Mouse (Mus musculus) right cerebral cortex, postnatal 25 days (tissue): Measurements from ENCODE around the gene Iqschfp.

Experiments used
- DNase-seq: peaks from one replicate; pipeline ENCODE4 v3.0.0; 2022

Gene Iqschfp

DNA sequence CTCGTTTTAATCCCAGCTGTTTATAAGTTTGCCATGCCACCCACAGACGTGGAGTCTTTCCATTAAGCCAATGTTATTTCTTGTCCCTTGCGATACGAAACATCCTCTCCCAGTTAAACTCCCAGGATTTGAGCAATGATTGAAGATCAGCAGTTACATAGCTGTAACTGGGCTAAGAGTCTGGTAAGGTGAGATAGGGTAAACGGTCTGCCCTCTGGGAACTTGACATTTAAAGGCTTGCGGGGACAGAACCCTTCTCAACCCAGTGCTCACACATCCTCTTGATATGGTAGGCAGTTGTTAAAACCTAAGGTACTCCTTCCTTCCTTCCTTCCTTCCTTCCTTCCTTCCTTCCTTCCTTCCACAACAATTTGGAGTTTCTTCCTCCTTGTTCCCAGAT, 604.5 kb downstream of the Iqschfp start:
- DNase-seq: no peak

DNA sequence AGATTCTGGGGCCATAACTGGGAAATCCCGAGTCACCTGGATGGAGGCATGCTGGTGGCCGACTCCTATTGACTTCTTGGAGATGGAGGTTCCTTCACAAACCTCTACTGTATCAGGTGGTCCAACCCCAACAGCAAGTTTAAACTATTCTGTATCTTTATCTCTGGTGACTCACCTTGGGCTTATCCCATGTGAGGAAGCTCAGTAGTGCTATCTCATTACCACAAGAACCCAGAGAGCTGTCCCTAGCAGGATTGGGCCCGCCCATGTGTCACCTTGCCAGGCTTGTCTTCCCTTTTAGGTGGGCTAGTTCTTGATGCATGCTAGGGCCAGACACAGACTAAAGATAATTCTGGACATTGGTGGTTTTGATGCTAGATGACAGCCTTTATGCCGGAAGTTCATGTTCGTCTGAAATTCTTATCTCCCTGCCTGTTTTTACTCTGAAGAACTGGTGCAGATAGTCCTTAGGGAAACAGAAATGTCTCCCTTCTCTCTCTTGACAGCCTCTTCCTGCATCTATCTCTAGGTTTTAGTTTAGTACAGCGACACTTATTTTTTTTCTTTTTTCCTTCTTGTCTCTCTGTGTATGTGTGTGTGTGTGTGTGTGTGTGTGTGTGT, 607.6 kb downstream of the Iqschfp start:
- no peak for DNase-seq

DNA sequence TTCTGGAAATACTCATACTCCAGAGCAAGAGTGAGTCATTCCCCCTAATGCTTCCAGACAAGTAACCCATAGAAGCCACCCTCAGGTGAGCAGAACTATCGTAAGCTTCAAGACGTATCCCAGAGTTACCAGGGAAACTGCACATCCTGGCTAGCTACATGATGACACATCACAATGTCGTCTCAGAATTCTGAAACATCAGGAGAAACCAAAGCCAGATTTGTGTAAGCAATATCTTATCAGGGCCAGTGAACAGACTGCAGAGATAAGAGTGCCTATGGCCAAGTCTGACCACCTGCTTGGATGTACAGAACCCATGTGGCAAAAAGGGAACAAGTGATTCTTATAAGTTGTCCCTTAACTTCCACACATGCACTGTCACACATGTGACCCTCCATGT, 612.8 kb downstream of the Iqschfp start:
- no peak for DNase-seq

DNA sequence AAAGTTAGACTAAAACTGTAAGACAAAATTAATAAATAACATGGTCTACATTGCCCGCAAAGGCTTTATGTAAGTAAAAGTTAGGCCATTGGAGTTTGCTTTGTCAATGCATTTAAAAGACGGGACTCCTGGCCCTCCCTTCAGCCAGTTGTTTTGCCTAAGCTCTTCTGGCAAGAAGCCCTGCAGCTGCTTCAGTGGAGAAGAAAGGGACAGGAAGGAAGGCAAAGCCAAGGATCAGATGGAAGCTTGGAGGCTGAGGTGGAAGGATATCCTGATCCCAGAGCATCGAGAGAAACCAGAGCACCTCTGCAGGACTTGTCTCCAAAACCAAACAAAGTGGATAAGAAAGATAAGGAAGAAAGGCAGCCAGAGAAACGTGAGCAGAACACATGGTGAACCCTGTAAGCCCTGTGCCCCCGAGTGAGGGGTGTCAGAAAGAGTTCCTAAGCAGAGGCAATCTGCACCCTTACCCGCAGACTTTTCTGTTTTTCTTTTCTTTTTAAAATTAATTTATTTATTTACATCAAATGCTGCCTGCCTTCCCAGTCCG, 614.8 kb downstream of the Iqschfp start:
- no peak for DNase-seq

DNA sequence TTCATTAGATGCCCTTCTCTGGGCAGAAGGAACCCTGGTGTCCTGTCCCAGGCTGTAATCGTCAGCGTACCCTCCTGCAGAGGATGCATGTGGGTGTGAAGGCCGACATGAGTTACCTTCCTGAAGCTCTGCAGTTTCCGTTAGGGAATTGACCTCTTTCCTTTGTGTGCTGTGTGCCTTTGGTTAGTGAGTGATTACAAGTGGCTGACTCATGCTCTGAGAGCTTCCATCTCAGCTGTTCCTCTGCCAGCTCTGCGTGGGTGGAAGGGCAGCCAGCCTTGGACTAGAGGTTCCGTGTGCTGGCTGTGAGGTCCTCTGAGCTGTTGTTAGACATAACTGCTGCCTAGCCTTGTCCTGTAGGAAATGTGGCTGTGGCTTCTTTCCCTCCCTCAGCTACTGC, 616.6 kb downstream of the Iqschfp start:
- no peak for DNase-seq

DNA sequence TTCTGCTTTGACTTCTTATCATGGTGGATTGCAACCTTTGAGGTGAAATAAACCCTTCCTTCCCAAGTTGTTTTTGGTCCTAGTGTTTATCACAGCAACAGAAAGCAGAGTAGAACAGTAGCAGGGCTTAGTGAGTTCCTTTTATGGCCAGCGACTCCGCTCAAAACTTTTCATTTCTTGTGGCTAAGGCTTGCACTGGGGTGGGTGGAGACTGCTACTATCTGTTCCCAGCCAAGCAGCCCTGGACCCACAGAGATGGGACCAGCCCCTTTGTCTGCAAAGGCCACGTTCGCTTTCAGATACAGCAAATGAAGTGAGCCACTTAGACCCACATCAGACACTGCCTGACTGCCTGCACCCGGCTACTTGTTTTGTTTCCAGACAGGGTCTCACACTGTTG, 618.8 kb downstream of the Iqschfp start:
- no peak for DNase-seq

DNA sequence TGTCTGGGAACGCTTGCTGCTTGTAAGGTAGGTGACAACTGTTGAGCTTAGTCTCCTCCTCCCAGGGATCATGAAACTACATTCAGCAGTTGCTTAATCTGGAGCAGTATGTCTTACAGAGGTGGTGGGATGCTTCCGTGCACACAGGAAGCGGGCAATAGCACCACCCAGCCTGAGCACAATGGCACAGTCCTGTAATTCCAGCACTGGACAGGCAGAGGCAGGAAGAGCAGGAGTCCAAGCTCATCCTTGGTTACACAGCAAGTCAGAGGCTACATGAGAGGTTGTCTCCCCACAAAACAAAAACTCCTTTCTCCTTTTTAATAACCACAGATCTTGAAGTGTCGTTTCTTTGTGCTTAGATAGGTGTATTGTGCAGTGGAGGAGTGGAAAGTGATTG, 619.7 kb downstream of the Iqschfp start:
- DNase-seq: no peak

DNA sequence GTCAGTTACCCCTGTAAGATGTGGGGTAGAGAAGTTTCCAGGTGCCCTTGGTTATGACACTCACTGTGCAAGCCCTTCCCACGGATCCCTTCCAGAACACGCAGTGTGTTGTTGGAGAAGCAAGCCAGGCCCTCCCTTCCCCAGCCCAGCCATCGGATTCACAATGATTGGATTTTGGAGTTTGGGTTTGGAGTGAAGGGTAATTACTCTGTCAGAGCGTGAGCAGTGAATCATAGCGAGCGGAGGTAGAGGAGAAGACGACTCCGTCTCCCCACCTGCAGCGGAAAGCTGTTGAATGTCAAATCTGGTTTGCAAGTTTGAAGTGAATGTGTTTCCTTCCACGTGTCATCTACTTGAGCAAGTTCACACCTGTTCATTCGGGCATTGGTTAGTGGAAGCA, 620.3 kb downstream of the Iqschfp start:
- DNase-seq: no peak

DNA sequence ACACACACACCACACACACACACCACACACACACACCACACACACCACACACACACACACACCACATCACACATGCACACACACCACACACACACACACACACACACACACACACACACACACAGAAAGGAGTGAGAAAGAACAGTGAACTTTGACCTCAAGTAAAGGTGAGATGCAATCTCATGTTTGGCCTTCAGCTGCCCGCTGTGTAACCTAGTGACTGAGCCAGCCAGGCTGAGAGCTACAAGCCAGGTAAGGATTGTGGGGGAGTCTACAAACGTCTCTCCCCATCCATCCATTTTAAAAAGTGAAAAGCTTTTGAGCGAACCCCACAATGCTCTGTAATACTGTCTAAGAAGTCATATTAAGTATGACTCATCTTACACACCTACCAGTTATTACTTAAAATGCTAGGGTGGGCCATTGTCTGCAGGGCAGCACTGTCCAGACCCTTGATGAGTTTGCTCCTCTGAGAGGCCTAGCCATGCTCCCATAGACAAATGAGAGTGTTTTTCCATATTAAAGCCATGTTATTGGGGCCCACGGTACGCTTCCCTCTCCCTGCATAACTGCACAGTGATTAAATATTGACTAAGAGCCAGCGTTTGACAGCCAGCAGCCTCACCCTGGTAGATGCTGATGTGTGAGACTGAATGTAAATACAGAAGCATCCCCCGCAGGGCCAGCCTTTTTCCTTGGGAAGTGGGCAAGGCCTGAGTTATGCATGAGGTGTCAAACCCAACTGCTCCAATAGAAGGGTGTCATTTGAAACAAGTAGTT, 621.5 kb downstream of the Iqschfp start:
- no peak for DNase-seq

DNA sequence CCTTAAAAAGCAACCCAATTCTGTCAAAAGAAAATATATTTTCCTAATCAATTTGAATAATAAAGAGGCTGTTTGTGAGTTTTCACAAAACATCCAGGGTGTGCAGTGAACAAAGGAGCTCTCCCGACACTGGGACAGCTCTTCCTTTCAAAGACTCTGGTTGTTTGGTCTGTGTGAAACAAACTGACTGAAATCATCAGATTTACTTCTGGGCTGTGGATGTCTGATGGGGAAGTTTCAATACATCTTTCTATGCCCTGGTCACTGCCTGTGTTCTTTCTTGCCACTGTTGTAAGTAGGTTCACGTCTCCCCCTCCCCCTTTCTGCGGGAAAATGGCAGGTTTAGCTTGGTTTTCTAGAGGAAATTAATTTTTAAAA, 622.1 kb downstream of the Iqschfp start:
- DNase-seq: no peak

DNA sequence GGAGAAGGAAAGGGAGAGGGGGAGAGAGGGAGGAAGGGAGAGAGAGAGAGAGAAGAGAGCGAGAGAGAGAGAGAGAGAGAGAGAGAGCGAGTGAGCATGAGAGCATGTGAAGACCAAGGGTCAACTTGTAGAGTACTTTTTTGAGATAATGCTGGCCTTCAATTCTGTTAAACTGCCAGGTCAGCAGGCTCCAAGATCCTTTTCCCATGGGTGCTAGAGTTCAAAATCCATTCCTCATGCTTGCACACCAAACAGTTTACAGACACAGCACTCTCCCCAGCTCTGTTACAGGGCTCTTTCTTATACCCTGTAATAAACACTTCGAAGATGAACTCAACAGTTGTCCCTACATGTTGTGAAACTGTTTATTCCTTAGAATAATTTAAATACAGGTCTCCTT, 622.7 kb downstream of the Iqschfp start:
- DNase-seq: no peak

DNA sequence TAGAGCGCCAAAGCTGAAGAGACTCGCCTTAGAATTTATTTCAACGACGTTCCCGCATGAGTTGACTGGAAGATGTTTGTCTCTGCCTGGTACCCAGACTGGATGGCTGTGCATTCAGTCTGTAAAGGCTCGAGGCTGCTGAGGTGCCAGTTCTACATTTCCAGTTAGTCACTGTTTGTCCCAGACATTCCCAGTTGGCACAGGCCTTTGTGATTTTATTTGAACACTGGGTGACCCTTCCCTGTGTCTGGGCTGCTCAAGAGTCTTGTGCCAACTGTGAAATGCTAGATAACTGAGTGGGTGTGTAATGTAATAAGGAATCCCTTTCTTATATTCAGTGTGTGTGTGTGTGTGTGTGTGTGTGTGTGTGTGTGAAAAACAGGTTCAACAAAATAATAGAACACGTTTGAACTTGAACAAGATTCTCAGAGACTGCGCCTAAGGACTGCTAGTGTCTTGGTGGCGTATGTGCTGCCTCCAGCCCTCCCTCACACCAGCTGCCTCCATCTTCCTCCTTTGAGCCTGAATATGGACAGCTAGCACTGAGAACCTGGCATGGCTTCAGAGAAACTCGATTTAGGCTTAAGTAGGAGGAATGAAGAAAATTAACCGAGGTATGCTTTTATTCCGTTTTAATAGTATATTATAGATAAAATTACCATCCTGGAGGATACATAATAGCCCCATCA, 624.5 kb downstream of the Iqschfp start:
- no peak for DNase-seq

DNA sequence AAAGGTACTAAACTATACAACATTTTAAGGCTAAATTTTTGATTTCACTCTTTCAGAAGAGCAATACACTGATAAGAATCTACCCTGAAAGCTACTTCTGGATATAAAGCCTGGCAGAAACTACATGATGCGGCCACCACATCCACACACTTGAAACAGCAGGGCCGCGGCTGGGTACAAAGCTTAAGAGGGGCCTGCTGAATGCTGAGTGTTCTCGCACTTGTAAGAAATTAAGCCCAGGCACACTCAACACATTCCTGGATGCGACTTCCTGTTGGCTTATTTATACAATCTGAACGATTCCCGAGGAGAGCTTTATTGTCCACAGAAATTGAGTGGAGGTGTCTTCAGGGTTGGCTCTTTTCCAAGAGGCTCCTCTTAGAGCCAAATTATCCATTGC, 625.2 kb downstream of the Iqschfp start:
- no peak for DNase-seq

DNA sequence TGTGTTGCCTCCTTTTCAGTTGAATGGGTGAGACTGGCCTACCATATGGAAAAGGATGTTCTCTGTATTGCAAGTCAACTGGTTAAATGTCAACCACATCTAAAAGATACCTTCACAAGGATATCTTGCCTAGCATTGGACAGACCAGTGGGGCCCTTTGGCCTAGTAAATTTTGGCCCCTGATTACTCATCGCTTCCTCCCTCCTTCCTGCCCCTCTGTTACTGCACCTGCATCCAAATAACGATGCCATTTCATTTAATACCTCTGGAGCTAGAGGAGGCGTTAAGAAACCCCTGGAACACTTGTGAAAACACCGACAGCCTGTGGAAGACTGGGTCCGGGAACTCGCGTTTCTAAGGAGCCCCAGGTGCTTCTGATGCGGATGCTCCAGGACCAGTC, 626.0 kb downstream of the Iqschfp start:
- no peak for DNase-seq

DNA sequence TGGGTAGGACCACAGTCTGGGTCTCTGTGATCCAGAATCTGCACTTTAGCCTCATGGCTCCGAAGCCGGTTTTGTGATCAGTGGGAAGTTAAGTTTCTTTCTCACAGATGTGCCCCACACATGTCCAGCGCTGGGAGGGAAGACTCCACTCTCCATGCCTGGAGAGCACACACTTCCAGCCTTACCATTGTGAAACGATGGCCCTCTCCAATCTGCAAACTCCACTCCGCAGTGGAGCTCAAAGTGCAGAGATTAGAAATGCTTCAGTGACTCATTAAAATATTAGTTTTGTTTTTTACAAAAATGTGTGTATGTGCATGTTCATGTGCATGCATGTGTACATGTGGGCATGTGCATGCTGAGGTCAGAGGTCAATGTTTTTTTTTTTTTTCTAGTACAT, 626.6 kb downstream of the Iqschfp start:
- no peak for DNase-seq

DNA sequence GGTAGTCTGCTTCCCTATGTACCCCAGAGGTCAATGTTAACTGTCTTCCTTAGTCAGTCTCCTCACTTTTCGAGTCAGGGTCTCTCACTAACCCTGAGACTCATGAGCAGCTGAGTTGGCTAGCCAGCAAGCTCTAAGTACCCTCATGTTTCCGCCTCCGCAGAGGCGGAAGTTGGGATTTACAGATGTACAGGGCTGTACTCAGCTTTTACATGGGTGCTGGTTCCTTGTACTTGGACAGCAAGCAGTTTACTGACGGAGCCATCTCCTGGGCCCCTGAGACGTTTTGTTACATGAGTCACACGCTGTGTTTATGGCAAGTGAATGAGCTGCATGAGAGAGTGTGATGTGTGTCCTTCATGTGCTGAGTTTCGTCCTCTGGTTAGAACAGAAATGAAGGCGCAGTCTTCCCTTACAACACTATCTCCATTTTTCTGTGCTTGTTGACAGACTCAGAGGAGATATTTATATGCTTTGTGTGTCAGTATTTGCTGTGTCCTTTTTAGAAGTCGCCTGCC, 633.4 kb downstream of the Iqschfp start:
- DNase-seq: no peak

DNA sequence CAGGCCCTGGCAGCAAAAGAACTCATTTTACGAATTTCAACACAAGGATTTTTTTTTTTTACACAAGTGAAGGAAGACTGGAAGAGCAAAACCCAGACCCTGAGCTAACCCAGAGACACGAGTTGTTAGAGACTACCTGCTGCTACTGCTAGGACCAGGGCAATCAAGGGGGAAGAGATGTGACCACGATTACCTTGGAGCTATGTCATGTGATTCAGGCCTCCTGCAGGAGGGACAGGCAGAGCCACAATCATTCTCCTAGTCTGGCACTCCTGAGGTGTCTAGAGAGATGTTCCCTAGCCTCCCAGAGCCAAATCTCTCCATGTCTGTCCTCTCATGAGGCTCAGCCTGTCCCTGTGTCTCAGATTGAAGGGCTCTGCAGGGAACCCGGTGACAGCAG, 634.4 kb downstream of the Iqschfp start:
- DNase-seq: no peak

DNA sequence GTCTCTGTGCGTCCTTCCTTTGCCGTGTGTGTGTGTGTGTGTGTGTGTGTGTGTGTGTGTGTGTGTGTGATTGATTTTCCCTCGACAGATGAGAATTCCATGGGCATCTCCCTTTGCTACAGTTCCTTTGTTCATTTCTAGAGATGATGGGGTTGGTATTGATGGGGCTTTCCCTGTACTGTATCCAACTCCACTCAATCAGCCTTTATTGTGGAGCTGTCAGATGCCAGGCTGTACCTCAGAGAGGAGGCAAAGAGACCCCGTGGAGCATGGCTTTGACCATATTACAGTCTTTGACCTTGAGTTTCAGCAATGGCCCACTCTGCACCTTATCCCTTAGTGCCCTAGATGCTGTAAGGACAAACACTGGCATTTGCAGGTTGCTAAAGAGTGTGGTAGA, 635.1 kb downstream of the Iqschfp start:
- no peak for DNase-seq

DNA sequence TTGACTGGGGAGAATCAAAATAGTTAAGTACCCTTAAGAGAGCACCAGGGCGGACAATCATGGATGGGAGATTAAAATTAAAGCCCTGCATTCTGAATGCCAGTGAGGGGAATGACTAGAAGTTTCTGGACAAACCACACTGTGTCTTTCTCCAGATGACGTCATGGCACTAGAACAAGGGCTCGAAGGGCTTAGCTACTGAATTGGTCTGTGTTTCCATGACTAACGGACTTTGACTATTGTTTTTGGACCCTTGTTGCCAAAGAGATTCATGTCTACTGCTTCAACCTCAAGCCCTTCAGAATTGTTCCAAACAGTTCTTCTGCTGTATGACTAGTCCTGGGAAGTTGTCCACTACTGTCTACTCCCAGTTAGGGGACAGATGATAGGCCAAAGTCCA, 639.9 kb downstream of the Iqschfp start:
- DNase-seq: no peak

DNA sequence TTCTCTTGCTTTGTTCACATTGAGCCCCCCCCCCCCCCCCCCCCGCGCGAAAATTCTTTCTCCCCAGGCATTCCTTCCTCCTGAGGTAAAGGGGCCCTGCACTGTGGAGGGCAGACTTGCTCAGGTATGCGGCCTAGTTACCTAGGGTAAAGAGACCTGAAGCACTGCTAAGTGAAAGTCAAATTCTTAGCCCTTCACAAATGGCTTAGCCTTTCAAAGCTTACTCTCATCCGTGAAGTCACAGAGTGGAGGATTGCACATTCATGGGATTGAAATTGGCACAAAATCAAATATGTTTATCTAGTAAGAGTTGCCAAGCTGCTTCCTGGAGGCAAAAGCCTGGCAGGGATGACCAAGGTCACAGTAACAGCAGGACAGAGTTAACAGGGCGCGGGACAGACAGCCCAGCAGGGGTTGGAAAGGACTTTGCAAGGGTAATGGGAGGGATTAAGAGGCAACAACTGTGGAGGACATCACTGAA, 642.6 kb downstream of the Iqschfp start:
- DNase-seq: no peak

DNA sequence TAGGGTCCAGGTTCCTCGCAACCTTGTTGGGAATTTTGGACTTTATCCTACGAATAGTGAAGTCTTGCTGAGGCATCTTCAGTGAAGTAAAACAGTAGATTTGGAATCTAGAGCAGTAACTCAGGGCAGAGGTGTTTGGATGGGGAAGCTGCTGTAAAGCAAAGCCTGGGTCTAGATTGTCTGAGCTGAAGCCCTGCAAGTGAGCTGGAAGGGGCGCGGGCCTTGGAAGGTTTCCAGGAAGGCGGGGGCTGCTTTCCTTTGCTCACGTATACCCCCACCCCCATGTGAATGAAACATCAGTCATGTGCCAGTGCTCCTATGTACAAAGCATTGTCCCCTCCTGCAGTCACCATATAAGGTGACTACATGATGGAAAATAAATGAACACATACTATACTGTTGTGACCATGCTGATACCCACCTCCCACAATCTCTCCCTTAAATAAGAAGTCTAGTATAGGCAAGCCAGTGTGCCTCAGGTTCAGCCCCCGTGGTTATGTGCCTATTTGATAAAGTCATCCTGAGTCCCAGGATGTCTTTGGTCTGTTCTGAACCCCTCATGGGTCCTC, 643.2 kb downstream of the Iqschfp start:
- no peak for DNase-seq

DNA sequence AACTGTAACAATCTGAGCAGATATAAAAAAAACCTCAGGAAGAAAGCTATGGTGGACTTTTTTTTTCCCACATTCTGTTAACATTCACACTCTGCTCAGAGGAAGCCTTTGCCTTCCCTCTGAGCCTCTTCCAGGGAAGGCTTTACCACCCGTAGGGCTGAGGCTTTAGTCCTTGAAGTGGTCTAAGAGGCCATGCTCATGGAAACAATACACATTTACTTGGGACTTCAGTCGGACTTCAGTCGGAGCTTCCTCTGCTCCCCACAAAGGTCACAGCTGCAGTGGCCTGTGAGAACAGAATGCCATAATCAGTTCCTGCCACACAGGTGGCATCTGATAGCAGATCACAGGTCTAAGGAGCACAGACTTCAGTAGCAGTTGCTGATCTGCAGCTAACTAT, 644.0 kb downstream of the Iqschfp start:
- no peak for DNase-seq

DNA sequence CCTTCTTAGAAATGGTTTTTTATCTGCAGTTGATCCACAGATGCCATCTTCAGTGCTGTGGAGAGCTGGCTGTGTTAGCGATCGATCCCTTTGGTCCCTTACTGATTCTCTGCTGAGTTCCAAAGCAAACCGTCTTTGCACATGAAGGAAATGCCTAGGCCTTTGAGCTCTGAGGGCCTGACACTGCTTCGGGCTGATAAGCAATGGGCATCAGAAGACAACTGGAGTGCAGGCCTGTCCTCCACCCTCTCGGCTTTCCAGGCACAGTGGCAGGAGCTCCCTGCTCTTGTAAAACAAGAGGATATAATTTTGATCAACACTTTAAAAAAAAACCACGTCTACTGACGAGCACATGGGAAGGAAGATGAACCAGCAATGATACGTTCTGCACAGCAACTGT, 649.7 kb downstream of the Iqschfp start:
- DNase-seq: no peak
